Mouse (Mus musculus): ENCODE measurements around the gene E430018J23Rik.
"Not testable (repeated sequence)": the region's sequence is repeated elsewhere in the genome, so short reads cannot be mapped to it uniquely, and the experiment has no call there.

Gene E430018J23Rik

DNA sequence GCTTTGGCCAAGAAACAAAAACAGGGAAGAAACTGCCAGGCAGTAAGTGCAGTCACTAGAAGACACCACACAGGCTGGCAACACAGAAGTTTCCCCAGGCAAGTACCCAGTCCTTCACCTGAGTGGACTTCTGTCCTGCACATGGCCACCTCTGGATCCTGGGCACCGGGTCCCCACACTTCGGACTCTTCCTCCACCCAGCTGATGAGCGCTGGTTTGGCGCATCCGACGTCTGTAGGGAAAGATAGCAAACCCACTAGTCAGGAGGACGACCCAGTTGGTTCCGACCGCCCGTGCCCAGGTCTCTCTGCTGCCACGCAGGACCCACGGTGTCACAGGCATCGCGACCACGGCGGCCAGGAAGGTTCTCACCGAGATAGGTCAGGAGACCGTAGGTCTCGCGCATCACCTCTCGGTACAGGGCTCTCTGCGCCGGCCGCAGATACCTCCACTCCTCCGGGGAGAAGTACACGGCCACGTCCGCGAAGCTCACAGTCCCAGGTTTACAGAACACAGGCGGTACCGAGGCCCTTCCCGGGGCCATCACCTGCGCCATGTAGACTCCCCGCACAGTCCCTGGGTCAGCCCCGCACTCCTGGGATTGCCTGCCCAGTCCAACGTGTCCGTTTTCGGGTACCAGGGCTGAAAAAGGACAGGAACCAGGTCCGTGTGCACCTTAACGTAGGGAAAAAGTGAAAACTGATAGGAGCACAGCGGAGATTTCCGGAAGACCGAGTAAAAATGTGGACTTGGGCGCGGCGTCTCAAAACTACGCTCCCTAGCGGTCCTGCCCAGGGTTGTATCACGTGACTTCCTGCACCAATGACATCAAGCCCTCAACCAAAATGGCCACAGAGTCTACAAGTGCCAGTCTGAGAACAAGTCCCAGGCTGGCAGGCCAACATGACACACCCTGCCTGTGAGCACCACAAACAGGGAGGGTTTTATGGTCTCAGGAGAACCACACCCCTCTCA is 17.9 kb downstream of the E430018J23Rik start, which contains the start of gene Zfp747:
TSS of gene Zfp747 (minus strand) at position 780 of the 975 bp plus-strand sequence.
- peak; percentile 92 to 96 for DNase-seq

DNA sequence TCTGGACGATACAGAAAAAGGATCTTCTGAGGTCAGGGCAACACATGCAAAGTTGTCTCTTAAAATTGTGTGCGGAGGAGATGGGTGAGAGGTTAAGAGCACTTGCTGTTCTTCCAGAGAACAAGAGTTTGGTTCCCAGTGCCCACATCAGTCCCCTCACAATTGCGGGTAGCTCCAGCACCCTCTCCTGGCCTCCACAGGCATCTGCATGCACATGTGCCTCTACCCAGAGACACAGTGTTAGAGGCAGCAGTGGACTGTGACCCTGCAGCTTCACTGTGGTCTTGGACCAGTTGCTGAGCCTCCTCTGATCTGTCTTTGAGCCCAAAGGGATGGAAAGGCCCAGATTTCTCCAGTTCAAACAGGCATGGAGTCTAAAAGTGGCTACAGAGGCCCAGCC is 21.6 kb downstream of the E430018J23Rik start:
- not testable (repeated sequence) for DNase-seq

DNA sequence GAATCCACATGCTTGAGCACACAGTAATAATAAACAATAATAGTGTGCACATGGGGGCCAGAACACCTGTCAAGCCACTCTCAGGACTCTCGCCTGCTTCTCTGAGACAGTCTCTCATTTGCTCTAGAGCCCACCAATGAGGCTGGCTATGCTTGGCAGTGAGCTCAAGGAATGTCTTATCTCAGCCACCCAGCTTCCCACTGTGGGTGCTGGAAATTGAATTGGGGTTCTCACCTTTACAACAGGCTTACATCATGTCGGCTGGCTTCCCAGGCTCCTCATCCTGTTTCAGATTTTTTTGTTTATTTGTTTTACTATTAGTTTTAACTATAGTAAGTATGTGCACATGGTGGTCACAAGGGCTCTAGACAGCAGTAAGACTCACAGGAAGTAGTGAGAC is 22.2 kb downstream of the E430018J23Rik start:
- no peak for DNase-seq

DNA sequence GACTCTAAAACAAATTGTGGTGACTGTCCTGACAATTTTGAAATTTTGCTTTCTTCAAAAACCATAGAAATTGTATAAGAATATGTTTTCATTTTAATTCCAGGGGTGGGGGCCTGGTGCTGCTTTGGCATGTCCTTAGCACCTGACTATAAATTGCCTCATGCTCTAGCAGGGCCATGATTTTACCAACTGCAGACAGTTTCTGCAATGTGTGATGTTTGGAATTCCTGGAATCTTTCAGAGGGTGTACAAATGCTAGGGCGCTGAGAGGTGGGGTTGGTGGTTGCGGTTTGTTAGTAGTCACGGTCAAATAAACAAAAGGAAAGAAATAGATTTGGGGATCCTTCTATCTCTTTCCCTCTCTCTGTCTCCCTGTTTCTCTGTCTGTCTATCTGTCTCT is 27.2 kb downstream of the E430018J23Rik start:
- DNase-seq: no peak

DNA sequence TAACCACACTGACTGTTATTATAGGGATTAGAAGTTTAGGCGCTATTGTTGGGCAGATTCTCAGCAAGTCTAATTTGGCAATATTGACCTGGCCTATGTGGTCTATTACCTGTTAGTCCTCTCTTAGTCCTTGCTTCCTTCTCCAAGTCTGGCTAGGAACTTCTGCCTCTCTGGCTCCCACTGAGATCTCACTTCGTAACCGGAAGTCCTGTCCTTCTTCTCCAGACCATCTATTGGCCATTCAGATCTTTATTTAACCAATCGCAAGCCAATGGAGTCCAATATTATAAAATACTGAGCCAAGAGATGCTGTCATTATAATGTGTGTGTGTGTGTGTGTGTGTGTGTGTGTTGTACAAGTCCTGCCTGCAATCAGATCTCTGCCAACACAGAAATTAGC is 29.3 kb downstream of the E430018J23Rik start:
- peak; percentile 31 to 42 for DNase-seq

DNA sequence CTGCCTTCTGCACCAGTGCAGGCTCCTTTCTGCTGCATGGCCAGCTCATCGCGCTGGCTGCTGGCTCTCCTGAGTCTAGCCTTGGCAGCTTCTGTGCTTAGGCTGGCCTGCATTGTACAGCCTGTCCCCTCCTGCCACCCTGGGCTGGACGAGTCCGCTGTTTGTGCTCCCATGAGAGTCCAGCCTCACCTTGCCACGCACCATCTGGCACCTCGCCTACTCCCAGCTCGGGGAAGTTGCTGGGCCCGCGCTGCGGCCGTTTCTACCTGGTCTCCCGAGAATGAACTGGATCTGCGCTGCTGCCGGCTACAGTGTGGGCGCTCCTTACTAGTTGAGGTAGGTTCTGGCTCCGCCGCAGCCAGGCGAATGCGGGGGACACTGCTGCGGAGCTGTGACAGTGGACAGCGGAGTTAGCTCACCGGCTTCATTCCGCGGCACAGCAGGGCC is 29.9 kb downstream of the E430018J23Rik start:
- peak; percentile 82 to 85 for DNase-seq

DNA sequence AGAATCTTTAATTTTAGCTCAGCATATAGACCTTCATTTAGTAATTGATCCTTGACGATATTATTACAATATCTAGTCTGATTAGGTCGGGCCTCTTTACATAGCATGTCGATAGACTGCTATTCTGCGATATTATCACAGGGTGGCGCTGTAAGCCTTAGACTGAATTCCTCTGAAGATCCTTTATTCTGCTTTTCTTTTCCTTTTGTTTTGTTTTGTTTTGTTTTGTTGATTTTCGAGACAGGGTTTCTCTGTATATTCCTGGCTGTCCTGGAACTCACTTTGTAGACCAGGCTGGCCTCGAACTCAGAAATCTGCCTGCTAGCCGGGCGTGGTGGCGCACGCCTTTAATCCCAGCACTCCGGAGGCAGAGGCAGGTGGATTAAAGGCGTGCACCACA is 31.0 kb downstream of the E430018J23Rik start:
- peak; percentile 52 to 55 for DNase-seq

DNA sequence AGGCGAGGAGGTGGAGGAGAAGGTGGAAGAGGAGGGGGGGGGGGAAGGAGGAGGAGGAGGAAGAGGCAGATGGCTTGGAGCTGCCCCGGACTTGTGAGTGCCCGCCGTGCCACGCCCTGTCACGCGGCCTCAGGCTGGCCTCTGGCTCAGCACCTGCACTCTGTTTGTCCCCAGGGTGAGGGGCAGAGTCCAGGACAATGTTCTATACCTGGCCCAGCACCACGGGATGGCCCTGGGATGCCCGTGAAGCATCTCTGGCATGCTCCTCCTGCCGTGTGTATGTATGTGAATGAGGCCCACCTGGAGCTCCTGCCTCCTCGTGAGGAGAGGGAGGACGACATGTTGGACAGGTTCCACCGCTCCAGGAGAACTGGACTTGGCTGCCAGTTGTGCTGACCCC is 32.0 kb downstream of the E430018J23Rik start:
- peak in 1 of 2 experiments; percentile 33 for DNase-seq

DNA sequence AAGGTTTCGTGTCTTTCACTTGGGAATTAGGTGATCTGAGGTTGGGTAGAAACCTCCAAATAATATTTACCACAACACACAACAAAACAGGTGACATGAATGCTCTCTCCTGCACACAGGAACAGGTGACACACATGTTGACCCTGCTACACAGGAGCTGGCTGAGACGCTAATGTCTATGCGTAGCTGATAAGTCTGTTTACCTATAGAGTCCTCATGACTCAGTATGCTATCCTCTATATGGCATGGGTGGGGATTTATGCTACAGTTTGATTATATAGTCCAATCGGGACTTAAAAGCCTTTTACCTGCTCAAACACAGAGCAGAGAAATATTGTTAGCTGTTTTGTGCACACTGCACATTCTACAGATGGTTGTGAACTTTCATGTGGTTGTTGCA is 33.2 kb downstream of the E430018J23Rik start:
- DNase-seq: no peak

DNA sequence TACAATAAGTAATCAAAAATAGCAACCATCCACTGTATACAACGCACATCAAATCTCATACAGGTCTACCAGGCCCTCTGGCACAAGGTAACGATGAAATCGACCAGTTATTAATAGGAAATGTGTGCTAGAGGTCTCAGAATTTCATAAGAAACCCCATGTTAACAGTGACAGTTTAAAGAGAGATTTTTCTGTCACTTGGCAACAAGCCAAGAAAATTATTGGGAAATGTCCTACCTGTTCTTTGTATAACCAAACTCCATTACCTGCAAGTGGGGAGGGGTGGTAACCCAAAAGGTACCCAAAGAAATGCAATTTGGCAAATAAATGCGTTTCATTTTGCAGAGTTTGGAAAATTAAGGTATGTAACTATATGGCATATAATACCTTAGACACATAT is 35.0 kb downstream of the E430018J23Rik start:
- DNase-seq: no peak

DNA sequence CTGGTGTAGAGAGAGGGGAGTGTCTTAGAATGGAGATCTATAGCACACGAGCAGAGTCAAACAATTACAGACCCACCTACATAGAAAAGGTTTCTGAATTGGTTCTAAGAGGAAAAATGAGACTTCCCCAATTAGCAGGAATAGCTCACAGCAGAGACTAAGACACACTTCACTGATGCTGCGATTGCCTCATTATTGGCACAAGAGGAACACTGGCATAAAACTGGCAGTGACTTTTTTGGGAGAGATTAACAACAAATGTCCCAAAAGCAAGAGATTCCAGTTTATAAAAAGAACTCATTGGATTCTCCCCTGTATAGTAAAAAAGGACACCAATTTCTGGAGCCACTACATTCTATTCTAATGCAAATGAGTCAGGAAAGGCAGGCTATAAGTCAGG is 35.6 kb downstream of the E430018J23Rik start:
- no peak for DNase-seq

DNA sequence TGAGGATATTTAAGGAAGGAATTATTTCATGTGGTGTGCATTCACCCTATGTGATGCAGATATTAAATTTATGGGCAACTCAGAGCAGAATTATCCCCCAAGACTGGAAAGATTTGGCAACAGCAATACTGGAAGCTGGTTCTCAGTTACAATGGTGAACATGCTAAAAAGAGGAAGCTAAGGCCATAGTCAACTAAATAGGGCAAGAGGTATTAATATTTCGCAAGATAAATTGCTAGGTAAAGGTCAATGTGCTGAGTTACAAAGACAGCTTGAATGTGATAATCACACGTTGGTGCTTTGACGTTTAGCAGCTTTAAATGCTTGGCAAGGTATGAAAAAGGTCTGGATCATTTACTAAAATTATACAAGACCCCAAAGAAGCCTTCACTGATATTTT is 37.6 kb downstream of the E430018J23Rik start:
- no peak for DNase-seq

DNA sequence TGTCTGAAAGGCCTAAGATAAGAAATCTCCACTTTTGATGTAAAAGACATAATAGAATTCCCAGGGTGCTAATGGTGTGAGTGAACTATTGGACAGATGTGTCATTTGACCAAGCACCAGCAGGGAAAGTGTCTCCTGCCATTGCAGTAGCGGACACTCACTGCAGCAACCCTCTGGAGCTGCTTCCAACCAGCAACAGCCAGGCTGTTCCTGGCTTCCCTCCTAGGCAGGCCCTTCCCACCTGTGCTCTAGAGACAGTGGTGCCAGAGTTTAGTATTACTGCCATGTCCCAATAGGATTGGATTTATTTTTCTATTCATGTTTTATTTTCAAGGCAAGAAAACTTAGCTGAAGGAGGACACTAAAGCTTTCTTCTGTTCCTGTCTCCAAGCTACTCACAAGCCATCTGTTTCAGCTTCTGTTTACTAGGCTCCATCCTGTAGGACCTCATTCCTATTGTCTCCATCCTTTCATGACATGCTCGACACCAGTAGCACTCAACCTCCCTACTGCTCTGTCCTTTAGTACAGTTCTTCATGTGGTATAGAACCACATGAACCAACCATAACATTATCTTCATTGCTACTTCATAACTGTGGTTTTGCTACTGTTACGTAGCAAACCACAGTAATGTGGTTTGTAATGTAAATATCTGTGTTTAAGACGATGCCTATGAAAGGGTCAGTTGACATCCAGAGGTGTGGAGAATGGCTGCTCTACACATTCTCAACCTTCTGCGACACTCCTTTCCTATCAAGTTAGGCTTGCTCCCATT is 42.0 kb downstream of the E430018J23Rik start:
- no peak for DNase-seq

DNA sequence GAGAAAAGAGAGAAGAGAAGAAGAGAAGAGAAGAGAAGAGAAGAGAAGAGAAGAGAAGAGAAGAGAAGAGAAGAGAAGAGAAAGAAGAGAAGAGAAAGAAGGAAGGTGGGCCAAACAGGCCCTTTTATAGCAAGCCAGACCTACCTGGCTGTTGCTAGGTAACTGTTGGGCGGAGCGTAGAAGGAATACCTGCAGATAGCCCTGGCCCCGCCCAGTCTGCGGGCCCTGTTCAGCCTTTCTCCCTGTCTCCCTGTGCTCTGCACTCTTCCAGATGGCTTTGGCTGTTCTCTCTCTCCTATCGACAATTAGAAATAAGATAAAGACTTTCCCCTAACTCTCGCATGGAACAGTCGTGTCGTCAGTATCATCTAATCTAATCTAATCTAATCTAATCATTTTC is 46.8 kb downstream of the E430018J23Rik start:
- DNase-seq: peak in 1 of 2 experiments; percentile 54

DNA sequence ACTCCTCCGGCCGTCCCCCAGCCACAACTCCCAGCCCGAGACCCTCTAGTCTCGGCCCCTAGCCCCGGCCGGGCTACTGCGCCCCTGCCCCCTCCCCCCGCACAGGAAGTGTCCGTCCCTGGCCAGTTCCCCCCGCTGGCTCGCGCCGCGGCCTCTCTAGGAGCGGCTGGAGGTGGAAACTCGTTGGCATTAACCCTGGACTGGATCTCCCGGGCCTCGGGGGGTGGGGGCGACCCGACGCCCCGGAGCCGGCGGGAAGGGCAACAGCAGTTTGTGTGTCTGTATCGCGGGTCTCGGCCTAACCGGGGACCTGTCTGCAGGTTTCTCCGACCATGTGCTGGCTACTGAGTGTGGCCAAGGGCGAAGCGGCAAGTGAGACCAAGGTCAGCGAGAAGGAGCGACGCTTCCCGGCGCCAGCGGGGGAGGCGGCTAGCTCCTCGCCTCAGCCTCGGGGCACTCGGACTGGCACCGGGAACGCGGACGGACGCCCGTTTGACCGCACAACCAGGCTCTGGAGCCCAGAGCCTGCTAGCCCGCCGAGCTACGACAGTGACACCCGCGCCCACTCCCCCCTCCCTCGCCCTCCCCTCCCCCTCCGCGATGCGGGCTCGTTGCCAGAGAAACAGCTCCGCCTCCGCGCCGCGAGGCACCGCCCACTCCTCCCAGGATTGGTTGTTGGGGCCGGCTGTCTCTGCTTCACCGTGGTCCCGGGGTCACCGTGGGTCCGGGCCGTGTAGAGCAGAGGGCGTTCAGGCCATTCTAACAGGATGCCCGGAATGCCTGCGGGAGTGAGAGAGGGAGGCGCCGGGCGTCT is 47.7 kb downstream of the E430018J23Rik start, which contains the start of gene Zfp768:
TSS of gene Zfp768 (minus strand) at position 78 of the 814 bp plus-strand sequence.
- peak; percentile 98 for DNase-seq

DNA sequence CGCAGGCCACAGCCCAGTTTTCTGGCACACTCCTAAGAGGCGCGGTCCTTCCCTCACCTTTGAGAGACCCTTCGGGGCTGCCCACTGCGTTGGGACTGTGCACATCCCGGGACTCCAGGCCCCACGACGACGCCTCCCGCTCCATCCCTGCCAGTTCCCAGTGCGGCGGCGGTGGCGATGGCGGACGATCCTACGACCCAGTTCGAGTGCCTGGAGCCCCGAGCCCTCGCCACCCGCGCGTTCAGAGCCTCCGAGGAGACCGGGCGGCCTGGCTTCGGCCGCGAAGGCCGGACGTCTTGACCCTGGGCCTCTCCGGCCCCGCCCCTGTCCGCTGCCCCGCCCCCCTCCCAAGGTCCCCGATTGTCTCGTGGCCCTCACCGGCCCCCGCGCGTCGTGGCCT is 48.3 kb downstream of the E430018J23Rik start:
- no peak for DNase-seq

DNA sequence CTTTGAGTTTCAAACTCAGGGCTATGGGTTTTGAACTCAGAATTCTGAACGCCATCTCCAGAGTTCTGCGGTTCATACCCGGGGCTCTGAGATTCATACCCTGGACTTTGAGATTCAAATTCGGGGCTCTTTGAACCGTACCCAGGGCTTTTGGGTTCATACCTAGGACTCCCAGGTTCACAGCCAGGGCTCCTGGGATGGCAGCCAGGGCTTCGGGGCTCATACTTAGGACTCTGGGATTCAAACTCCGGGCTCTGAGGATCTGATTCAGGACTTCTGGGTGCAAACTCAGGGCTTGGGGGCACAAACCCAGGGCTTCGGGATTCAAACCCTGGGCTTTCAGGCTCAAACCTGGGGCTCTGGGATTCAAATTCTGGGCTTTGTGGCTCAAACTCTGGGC is 49.1 kb downstream of the E430018J23Rik start:
- no peak for DNase-seq

DNA sequence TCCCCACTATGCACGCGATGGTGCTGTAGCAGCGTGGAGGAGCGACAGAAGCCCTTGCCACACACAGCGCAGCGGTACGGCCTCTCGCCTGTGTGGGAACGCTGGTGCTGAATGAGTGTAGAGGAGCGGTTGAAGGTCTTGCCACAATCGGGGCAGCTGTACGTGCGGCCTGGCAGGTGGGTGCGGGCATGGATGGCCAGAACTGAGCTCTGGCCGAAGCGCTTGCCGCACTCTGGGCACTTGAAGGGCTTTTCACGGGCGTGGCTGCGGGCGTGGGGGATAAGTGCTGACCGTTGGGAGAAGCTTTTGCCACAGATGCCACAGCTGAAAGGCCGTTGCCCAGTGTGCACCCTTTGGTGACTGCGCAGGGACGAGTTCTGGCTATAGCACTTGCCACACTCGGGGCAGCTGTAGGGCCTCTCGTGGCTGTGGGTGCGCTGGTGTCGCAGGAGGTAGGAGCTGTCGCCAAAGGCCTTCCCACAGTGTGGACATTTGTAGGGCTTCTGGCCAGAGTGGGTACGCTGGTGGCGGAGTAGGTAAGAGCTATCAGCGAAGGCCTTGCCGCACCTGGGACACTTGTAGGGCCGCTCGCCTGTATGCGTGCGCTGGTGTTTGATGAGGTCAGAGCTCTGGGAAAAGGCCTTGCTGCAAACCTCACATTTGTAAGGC is 49.9 kb downstream of the E430018J23Rik start:
- no peak for DNase-seq

DNA sequence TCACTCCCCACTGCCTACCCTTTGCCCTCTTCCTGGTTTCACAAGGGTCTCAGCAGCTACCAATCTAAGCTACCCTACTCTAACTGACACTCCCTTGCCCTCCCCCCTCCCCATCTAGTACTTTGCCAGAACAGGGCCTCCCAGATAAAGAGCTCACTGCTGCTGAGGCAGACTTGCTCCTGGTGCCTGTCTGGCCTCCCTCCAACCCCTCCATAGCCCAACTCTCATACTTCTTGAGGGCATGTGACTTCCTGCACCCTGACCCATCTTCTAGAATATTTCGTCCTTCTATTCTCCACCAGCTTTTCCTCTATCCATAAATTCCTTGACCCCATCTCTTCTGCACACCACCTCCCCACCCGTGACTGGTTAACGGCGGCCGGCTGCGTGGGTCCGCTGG is 50.5 kb downstream of the E430018J23Rik start:
- no peak for DNase-seq

DNA sequence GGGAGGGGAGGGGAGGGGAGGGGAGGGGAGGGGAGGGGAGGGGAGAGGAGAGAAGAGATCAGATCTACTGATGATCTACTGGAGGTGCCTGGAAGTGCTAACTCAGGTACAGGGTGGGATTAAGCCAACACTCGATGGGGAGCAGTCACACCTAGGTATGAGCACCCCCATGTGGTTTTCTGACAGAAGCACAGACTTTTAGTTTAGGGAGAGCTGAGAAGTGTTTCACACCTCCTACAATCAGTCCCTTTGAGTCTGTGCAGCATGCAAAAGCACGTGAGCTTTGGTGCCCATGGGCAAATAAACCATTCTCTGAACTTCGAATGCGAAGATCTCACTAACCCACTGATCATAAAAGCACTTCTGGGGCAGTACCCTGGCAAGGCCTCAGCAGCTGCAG is 51.1 kb downstream of the E430018J23Rik start:
- DNase-seq: no peak

DNA sequence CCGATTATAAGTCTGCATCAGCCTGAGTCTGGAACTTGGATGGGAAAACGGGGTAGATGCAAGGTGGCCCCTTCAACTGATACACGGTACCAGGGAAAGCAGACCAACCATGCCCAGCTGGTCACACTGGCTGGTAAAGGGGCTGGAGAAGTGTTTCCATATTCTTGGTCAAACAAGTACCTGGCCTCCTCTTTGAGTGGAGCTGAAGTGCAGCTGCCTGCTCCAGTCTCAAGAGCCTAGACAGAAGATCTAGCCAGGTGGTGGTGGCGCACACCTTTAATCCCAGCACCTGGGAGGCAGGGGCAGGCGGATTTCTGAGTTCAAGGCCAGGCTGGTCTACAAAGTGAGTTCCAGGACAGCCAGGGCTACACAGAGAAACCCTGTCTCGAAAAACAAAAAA is 51.6 kb downstream of the E430018J23Rik start:
- not testable (repeated sequence) for DNase-seq

DNA sequence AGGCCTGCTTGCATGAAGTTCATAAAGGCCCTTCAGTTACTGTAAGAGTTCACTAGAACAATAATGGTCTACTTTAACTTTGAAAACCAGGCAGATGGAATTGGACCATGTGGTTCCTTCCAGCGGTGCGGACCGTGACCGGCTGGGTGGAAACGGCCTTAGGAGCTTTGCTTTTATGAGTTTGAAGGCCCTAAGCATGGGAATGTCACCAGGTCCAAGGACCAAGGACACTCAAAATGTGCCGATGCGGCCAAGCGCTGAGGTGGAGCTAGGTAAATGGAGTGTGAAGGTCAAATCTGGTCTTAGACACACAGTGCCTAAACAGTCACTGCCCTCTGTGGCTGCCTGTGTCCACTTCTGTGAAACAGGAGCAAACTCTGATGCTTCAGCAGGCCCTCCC is 52.1 kb downstream of the E430018J23Rik start:
- DNase-seq: no peak
